Mouse (Mus musculus): ENCODE results near the gene Crhbp.

Gene Crhbp

DNA sequence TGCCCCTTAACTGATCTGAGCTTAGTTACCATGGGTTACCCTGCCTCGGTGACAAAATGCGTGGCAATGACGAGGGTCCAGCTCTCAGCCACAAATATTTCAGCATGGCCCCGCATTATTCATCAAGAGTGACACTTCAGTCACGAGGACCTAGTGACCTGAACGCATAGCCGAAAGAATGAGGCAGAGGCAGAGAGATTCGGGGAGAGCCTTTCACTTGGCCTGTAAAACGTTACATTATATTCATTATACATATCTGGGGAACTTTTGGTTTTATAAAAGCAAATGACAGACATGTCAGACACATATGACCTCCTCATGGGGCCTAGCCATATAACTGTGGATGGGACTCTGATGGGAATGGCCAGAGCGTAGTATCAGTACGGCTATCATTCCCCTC, at the start of gene Crhbp:
Gene Crhbp (minus strand): TSS at position 101 of the 400 bp plus-strand sequence.
- no peaks in the 10 kb centered on the region for H3K9me3 ChIP-seq (ENCODE audit: low read length)
- no peak for TF ChIP-seq CTCF (conservative IDR thresholded peaks at IDR 0.05; ENCODE audit: low read length)
- TF ChIP-seq NANOG (IDR thresholded peaks at IDR 0.05; ENCODE audit: borderline replicate concordance, low read length) = no peak
- TF ChIP-seq POU5F1 (IDR thresholded peaks at IDR 0.05; ENCODE audit: borderline replicate concordance, low read length) = no peak
- H3K27me3 ChIP-seq (ENCODE audit: insufficient read depth, low read length) = peaks cover 41% of the 10 kb centered on the region
- H3K4me1 ChIP-seq (replicated peaks; ENCODE audit: low read depth, low read length) = peaks cover 18% of the 10 kb centered on the region
- H3K4me3 ChIP-seq (replicated peaks; ENCODE audit: low read length) = peak within 1 kb of the TSS; percentile 80
- H3K36me3 ChIP-seq (ENCODE audit: insufficient read depth, low read length) = no peaks in the 10 kb centered on the region

- Histone ChIP-seq H3K9me3 (ENCODE audit: low read length) (no peaks in the 10 kb centered on the region), H3K27me3 (ENCODE audit: insufficient read depth, low read length) (peaks cover 2% of the 10 kb centered on the region; the same call in 1 of the 2 replicates), H3K36me3 (ENCODE audit: insufficient read depth, low read length) (no peaks in the 10 kb centered on the region), H3K4me1 (replicated peaks; ENCODE audit: low read depth, low read length) (no peaks in the 10 kb centered on the region), H3K4me3 (replicated peaks; ENCODE audit: low read length) (no peak overlapping the region)
- TF ChIP-seq CTCF (conservative IDR thresholded peaks at IDR 0.05; ENCODE audit: low read length) = no peak
- TF ChIP-seq POU5F1 (IDR thresholded peaks at IDR 0.05; ENCODE audit: borderline replicate concordance, low read length) = no peak
- no peak for TF ChIP-seq NANOG (IDR thresholded peaks at IDR 0.05; ENCODE audit: borderline replicate concordance, low read length)
Observed at GRCm38 (mm10) chr13:95493296-95493695, 48.6 kb upstream of the Crhbp start.

DNA sequence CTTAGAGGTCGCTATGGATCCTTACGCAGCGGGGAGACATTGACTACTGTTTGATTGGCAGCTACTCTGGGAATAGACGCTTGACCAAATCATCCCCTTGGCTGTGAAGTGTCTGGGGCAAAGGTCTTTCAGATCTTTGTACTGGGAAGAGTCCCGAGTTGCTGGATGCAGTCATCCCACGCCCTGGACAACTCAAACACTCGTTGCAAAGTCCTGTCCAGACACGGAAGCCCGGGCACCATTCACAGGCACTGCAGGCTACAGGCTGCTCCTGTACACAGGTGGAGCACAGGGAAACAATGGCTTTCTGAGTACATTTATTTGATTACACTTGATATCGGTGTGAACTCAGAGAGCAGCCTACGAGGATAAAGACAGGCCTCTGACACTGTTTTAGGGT, 46.6 kb upstream of the Crhbp start:
- H3K4me3 ChIP-seq (replicated peaks; ENCODE audit: low read length) = no peak overlapping the region
- TF ChIP-seq POU5F1 (IDR thresholded peaks at IDR 0.05; ENCODE audit: borderline replicate concordance, low read length) (no peak), CTCF (conservative IDR thresholded peaks at IDR 0.05; ENCODE audit: low read length) (no peak), NANOG (IDR thresholded peaks at IDR 0.05; ENCODE audit: borderline replicate concordance, low read length) (no peak)
- H3K27me3 ChIP-seq (ENCODE audit: insufficient read depth, low read length) = peaks cover 4% of the 10 kb centered on the region
- no peaks in the 10 kb centered on the region for H3K4me1 ChIP-seq (replicated peaks; ENCODE audit: low read depth, low read length)
- H3K9me3 ChIP-seq (ENCODE audit: low read length) = no peaks in the 10 kb centered on the region
- no peaks in the 10 kb centered on the region for H3K36me3 ChIP-seq (ENCODE audit: insufficient read depth, low read length)

- no peak for TF ChIP-seq POU5F1 (IDR thresholded peaks at IDR 0.05; ENCODE audit: borderline replicate concordance, low read length)
- Histone ChIP-seq H3K4me3 (replicated peaks; ENCODE audit: low read length) (no peak overlapping the region), H3K9me3 (ENCODE audit: low read length) (no peaks in the 10 kb centered on the region), H3K27me3 (ENCODE audit: insufficient read depth, low read length) (peaks cover 4% of the 10 kb centered on the region), H3K36me3 (ENCODE audit: insufficient read depth, low read length) (no peaks in the 10 kb centered on the region), H3K4me1 (replicated peaks; ENCODE audit: low read depth, low read length) (no peaks in the 10 kb centered on the region)
Observed at GRCm38 (mm10) chr13:95484664-95485063, 39.9 kb upstream of the Crhbp start.

- Histone ChIP-seq H3K27me3 (ENCODE audit: insufficient read depth, low read length) (no peaks in the 10 kb centered on the region; the same call in 1 of the 2 replicates), H3K4me3 (replicated peaks; ENCODE audit: low read length) (no peak overlapping the region), H3K36me3 (ENCODE audit: insufficient read depth, low read length) (no peaks in the 10 kb centered on the region), H3K9me3 (ENCODE audit: low read length) (no peaks in the 10 kb centered on the region), H3K4me1 (replicated peaks; ENCODE audit: low read depth, low read length) (no peaks in the 10 kb centered on the region)
- TF ChIP-seq NANOG (IDR thresholded peaks at IDR 0.05; ENCODE audit: borderline replicate concordance, low read length) (no peak), CTCF (conservative IDR thresholded peaks at IDR 0.05; ENCODE audit: low read length) (peak; percentile 62), POU5F1 (IDR thresholded peaks at IDR 0.05; ENCODE audit: borderline replicate concordance, low read length) (no peak)
Observed at GRCm38 (mm10) chr13:95481428-95481827, 36.7 kb upstream of the Crhbp start.

GRCm38 (mm10) chr13:95478671-95479413, 34.1 kb upstream of the Crhbp start, which contains the start of gene S100z:
S100z (minus strand) TSS chr13:95478721.
- TF ChIP-seq POU5F1 (IDR thresholded peaks at IDR 0.05; ENCODE audit: borderline replicate concordance, low read length) = no peak
- H3K9me3 ChIP-seq (ENCODE audit: low read length) = no peaks in the 10 kb centered on the region
- no peaks in the 10 kb centered on the region for H3K4me1 ChIP-seq (replicated peaks; ENCODE audit: low read depth, low read length)
- no peak within 1 kb of the TSS for H3K4me3 ChIP-seq (replicated peaks; ENCODE audit: low read length)
- no peaks in the 10 kb centered on the region for H3K36me3 ChIP-seq (ENCODE audit: insufficient read depth, low read length)
- no peaks in the 10 kb centered on the region; the same call in 1 of the 2 replicates for H3K27me3 ChIP-seq (ENCODE audit: insufficient read depth, low read length)

- Histone ChIP-seq H3K9me3 (ENCODE audit: low read length) (no peaks in the 10 kb centered on the region), H3K4me1 (replicated peaks; ENCODE audit: low read depth, low read length) (no peaks in the 10 kb centered on the region), H3K4me3 (replicated peaks; ENCODE audit: low read length) (no peak overlapping the region), H3K27me3 (ENCODE audit: insufficient read depth, low read length) (no peaks in the 10 kb centered on the region; the same call in 1 of the 2 replicates), H3K36me3 (ENCODE audit: insufficient read depth, low read length) (no peaks in the 10 kb centered on the region)
- TF ChIP-seq NANOG (IDR thresholded peaks at IDR 0.05; ENCODE audit: borderline replicate concordance, low read length) (no peak), POU5F1 (IDR thresholded peaks at IDR 0.05; ENCODE audit: borderline replicate concordance, low read length) (no peak), CTCF (conservative IDR thresholded peaks at IDR 0.05; ENCODE audit: low read length) (no peak)
Observed at GRCm38 (mm10) chr13:95477173-95477572, 32.4 kb upstream of the Crhbp start.

GRCm38 (mm10) chr13:95475124-95475523, 30.4 kb upstream of the Crhbp start:
- Histone ChIP-seq H3K36me3 (ENCODE audit: insufficient read depth, low read length) (no peaks in the 10 kb centered on the region), H3K9me3 (ENCODE audit: low read length) (no peaks in the 10 kb centered on the region), H3K27me3 (ENCODE audit: insufficient read depth, low read length) (no peaks in the 10 kb centered on the region; the same call in 1 of the 2 replicates), H3K4me3 (replicated peaks; ENCODE audit: low read length) (no peak overlapping the region), H3K4me1 (replicated peaks; ENCODE audit: low read depth, low read length) (no peaks in the 10 kb centered on the region)
- TF ChIP-seq CTCF (conservative IDR thresholded peaks at IDR 0.05; ENCODE audit: low read length) (no peak), NANOG (IDR thresholded peaks at IDR 0.05; ENCODE audit: borderline replicate concordance, low read length) (no peak), POU5F1 (IDR thresholded peaks at IDR 0.05; ENCODE audit: borderline replicate concordance, low read length) (no peak)

GRCm38 (mm10) chr13:95474294-95474693, 29.6 kb upstream of the Crhbp start:
- Histone ChIP-seq H3K9me3 (ENCODE audit: low read length) (no peaks in the 10 kb centered on the region), H3K27me3 (ENCODE audit: insufficient read depth, low read length) (no peaks in the 10 kb centered on the region), H3K4me1 (replicated peaks; ENCODE audit: low read depth, low read length) (no peaks in the 10 kb centered on the region), H3K4me3 (replicated peaks; ENCODE audit: low read length) (no peak overlapping the region), H3K36me3 (ENCODE audit: insufficient read depth, low read length) (no peaks in the 10 kb centered on the region)
- TF ChIP-seq POU5F1 (IDR thresholded peaks at IDR 0.05; ENCODE audit: borderline replicate concordance, low read length) (no peak), NANOG (IDR thresholded peaks at IDR 0.05; ENCODE audit: borderline replicate concordance, low read length) (no peak), CTCF (conservative IDR thresholded peaks at IDR 0.05; ENCODE audit: low read length) (no peak)
